Mouse (Mus musculus): Measurements from ENCODE around the gene Vps51. TPM values are rescaled to one million over a fixed set of nuclear protein-coding genes. Genes with fewer than 3 reads are reported as not detected.

Gene Vps51
- polyA plus RNA-seq, 1 experiment, result 83.7 TPM

DNA sequence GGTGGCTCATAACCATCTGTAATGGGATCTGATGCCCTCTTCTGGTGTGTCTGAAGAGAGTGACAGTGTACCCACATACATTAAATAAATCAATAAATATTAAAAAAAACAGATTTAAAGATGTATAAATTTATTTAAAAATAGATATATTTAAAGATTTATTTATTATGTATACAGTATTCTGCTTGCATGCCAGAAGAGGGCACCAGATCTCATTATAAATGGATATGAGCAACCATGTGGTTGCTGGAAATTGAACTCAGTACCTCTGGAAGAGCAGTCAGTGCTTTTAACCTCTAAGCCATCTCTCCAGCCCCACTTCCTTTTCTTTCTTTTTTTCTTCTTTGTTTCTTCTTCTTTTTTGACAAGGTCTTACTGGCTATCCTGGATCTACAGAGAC, 37.0 kb downstream of the Vps51 start:
- H3K4me1 ChIP-seq (ENCODE audit: control insufficient read depth, insufficient read depth, low read length), result peaks cover 3% of the 10 kb centered on the region
- no peak overlapping the region for H3K27ac ChIP-seq (ENCODE audit: insufficient read depth, low read depth, low read length)
- TF ChIP-seq POLR2A (IDR thresholded peaks at IDR 0.05; ENCODE audit: borderline replicate concordance, low read depth, low read length), result no peak
- no peak for TF ChIP-seq CTCF (IDR thresholded peaks at IDR 0.05; ENCODE audit: low read depth, low read length)
- H3K4me3 ChIP-seq (ENCODE audit: insufficient read depth, low read length), result no peak overlapping the region

DNA sequence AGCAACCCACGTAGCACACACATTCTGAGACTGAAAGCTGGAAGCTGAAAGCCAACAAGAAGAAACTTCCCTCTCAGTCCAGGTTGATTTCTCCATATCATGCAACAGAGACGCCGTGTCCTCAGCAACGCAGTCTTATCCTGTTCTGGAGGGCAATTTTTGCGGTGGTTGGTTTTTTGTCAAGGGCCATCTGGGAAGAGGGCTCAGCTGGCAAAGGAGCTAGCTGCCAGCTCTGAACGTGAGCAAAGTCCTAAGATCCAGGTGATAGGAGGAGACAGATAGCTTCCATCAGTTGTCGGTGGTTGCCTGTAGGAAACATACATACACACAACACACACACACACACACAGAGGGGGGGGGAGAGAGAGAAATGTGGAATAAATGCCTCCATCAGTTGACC, 38.7 kb downstream of the Vps51 start:
- TF ChIP-seq CTCF (IDR thresholded peaks at IDR 0.05; ENCODE audit: low read depth, low read length) (no peak), POLR2A (IDR thresholded peaks at IDR 0.05; ENCODE audit: borderline replicate concordance, low read depth, low read length) (no peak)
- Histone ChIP-seq H3K27ac (ENCODE audit: insufficient read depth, low read depth, low read length) (no peak overlapping the region), H3K4me1 (ENCODE audit: control insufficient read depth, insufficient read depth, low read length) (peaks cover 2% of the 10 kb centered on the region), H3K4me3 (ENCODE audit: insufficient read depth, low read length) (no peak overlapping the region)

DNA sequence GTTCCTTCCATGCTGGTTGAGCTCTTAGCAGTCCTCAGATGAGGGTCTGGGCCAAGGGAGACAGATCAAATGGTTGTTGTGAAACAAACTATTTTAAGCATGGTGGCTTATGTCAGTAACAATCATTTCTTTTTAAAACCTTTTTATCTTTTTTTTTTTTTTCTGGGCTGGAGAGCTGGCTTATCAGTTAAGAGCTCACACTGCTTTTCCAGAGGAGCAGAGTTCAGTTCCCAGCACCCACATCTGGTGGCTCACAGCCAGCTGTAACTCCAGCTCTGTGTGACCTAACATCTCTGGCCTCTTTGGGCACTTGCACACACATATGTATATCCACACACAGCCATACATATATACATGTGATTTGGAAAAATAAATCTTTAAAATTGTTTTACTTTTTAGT, 39.3 kb downstream of the Vps51 start:
- no peak for TF ChIP-seq POLR2A (IDR thresholded peaks at IDR 0.05; ENCODE audit: borderline replicate concordance, low read depth, low read length)
- no peak for TF ChIP-seq CTCF (IDR thresholded peaks at IDR 0.05; ENCODE audit: low read depth, low read length)
- no peak overlapping the region for H3K4me3 ChIP-seq (ENCODE audit: insufficient read depth, low read length)
- H3K4me1 ChIP-seq (ENCODE audit: control insufficient read depth, insufficient read depth, low read length), result peaks cover 2% of the 10 kb centered on the region
- H3K27ac ChIP-seq (ENCODE audit: insufficient read depth, low read depth, low read length), result no peak overlapping the region

DNA sequence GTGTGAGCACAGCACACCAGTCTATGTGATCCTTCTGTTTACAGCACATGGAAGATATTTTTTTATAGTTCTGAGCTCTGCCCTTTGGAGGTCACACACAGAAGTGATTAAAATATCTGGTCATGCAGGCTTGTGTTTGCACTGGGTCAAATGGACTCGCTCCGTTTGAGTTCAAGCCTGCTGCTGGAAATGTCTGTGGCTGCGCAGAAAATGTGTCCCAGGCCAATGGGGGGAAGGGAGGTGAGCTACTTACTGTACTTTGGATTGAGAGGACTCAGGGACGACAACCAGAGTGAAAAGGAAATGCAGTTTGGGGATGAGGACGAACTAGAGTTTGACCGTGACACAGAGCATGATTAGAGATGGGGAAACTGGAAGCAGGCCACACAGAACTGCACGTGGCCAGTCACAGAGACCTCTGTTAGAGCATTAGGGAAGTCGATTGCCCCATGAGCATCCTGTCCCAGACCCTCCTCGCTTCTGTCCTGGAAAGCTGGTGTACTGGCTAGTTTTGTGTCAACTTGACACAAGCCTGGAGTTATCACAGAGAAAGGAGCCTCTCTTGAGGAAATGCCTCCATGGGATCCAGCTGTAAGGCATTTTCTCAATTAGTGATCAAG, 41.0 kb downstream of the Vps51 start:
- no peak overlapping the region for H3K4me3 ChIP-seq (ENCODE audit: insufficient read depth, low read length)

DNA sequence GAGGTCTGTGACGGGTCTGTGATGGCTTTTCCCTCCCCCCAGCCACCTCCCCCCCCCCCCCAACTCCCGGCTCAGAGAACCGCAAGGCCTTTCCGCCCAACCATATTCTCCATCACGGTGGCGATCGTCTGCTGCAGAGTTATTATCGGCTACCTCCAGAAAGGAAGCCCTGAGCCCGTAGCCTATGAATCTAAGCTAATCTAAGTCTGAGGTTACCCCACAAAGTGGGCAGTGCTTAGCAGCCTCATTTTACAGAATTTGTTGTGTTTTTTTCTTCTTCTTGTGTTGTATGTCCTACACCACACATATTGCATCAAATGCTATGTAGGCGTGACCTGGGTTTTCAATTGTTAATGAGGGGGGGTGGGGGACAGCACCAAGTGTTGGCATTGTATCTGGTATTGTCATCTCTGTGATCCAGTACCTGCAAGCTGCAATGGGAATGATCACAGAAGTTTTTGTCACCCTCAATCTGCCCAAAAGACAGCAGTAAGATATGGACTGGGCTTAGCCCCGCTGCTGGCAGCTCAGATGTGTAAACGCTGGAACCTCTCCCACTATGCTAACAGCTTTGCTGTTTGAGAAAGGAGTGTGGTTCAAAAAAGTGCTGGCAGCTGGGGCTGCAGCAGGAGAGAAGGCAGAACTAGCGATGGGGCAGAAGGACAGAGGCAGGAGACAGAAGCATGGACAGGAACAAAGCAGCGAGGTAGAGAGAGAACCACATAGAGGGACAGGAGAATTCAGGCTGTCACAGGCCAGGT, 46.3 kb downstream of the Vps51 start:
- H3K4me3 ChIP-seq (ENCODE audit: insufficient read depth, low read length), result no peak overlapping the region
- TF ChIP-seq CTCF (IDR thresholded peaks at IDR 0.05; ENCODE audit: low read depth, low read length) (no peak), POLR2A (IDR thresholded peaks at IDR 0.05; ENCODE audit: borderline replicate concordance, low read depth, low read length) (no peak)
- no peaks in the 10 kb centered on the region for H3K4me1 ChIP-seq (ENCODE audit: control insufficient read depth, insufficient read depth, low read length)
- H3K27ac ChIP-seq (ENCODE audit: insufficient read depth, low read depth, low read length), result no peak overlapping the region

More for the DNA sequence above, 41.0 kb downstream of the Vps51 start:
- no peak overlapping the region for H3K27ac ChIP-seq (ENCODE audit: insufficient read depth, low read depth, low read length)
- no peak for TF ChIP-seq POLR2A (IDR thresholded peaks at IDR 0.05; ENCODE audit: borderline replicate concordance, low read depth, low read length)
- TF ChIP-seq CTCF (IDR thresholded peaks at IDR 0.05; ENCODE audit: low read depth, low read length), result no peak
- peaks cover 2% of the 10 kb centered on the region for H3K4me1 ChIP-seq (ENCODE audit: control insufficient read depth, insufficient read depth, low read length)

DNA sequence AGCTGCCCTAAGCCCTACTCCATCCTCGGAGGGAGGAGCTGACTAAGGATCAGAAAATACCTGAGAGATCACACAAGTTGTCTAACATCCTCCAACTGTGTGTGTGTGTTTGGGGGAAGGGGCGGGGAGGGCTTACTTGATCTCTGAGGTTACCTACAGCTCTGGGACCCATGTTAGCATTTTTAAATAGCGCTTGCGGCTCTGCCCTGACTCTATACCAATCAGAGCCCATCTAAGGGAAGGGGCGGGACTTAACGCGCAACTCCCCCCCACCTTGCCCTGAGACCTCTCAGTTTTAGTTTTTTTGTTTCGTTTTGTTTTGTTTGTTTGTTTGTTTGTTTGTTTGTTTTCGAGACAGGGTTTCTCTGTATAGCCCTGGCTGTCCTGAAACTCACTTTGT, 47.6 kb downstream of the Vps51 start:
- no peaks in the 10 kb centered on the region for H3K4me1 ChIP-seq (ENCODE audit: control insufficient read depth, insufficient read depth, low read length)
- H3K4me3 ChIP-seq (ENCODE audit: insufficient read depth, low read length), result no peak overlapping the region
- TF ChIP-seq CTCF (IDR thresholded peaks at IDR 0.05; ENCODE audit: low read depth, low read length) (no peak), POLR2A (IDR thresholded peaks at IDR 0.05; ENCODE audit: borderline replicate concordance, low read depth, low read length) (no peak)
- no peak overlapping the region for H3K27ac ChIP-seq (ENCODE audit: insufficient read depth, low read depth, low read length)

DNA sequence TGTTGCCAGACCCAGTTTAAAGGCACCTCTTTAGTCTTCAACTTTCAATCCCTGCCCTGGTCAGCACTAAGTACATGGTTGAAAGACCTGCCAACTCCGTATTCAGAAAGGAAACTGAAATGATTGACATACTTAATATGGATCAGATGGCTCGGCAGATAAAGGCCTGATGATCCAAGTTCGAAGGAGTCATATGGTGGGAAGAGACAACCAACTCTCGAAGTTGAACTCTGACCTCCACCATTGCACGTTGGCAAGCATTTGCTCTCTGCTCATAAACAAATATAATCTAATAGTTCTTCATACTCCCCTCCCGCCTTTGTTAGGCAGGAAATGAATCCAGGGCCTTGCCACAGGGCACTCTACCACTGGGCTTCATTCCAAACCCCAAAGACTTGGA, 48.0 kb downstream of the Vps51 start:
- TF ChIP-seq POLR2A (IDR thresholded peaks at IDR 0.05; ENCODE audit: borderline replicate concordance, low read depth, low read length) (no peak), CTCF (IDR thresholded peaks at IDR 0.05; ENCODE audit: low read depth, low read length) (no peak)
- no peak overlapping the region for H3K4me3 ChIP-seq (ENCODE audit: insufficient read depth, low read length)
- no peak overlapping the region for H3K27ac ChIP-seq (ENCODE audit: insufficient read depth, low read depth, low read length)
- H3K4me1 ChIP-seq (ENCODE audit: control insufficient read depth, insufficient read depth, low read length), result no peaks in the 10 kb centered on the region

DNA sequence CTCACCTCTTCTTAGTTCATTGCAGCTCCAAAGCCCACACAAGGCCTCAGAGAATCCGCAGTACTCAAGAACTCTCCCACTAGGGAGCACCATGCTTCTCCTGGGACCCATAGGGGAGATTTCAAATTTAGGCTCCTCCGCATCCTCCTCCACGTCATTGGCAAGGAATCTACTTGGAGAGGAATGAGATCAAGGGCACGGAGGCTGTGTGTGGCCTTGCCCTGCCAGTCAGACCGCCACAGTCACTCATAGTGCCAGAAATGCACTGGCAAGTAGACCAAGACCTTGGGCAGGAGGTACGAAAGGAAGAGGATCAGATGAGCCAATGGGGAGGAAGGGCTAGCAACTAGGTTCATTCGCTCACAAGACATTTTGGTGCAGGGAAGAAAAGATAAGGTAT, 53.1 kb downstream of the Vps51 start:
- TF ChIP-seq CTCF (IDR thresholded peaks at IDR 0.05; ENCODE audit: low read depth, low read length), result no peak
- no peak for TF ChIP-seq POLR2A (IDR thresholded peaks at IDR 0.05; ENCODE audit: borderline replicate concordance, low read depth, low read length)
- no peak overlapping the region for H3K4me3 ChIP-seq (ENCODE audit: insufficient read depth, low read length)
- H3K4me1 ChIP-seq (ENCODE audit: control insufficient read depth, insufficient read depth, low read length), result peaks cover 8% of the 10 kb centered on the region
- H3K27ac ChIP-seq (ENCODE audit: insufficient read depth, low read depth, low read length), result no peak overlapping the region

DNA sequence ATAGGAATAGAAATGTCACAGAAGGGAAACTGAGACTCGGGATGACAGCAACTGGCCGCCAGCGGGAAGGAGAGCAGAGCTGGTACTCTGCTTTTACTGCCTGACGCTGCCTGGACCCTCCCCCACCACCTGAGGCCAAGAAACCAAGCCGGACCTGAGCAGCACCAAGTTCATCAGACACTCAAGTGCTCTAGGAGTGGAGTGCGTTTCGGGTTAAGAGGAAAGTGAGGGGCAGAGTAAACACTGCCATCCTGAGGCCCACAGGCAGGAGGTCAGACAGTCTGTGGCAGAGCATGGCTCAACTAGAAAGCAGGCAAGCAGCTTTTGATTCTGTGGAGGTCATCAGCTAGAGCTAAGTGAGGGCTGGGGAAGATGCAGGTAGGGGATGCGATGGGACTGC, 54.0 kb downstream of the Vps51 start:
- no peak overlapping the region for H3K27ac ChIP-seq (ENCODE audit: insufficient read depth, low read depth, low read length)
- TF ChIP-seq CTCF (IDR thresholded peaks at IDR 0.05; ENCODE audit: low read depth, low read length) (no peak), POLR2A (IDR thresholded peaks at IDR 0.05; ENCODE audit: borderline replicate concordance, low read depth, low read length) (no peak)
- H3K4me1 ChIP-seq (ENCODE audit: control insufficient read depth, insufficient read depth, low read length), result peaks cover 8% of the 10 kb centered on the region
- no peak overlapping the region for H3K4me3 ChIP-seq (ENCODE audit: insufficient read depth, low read length)

DNA sequence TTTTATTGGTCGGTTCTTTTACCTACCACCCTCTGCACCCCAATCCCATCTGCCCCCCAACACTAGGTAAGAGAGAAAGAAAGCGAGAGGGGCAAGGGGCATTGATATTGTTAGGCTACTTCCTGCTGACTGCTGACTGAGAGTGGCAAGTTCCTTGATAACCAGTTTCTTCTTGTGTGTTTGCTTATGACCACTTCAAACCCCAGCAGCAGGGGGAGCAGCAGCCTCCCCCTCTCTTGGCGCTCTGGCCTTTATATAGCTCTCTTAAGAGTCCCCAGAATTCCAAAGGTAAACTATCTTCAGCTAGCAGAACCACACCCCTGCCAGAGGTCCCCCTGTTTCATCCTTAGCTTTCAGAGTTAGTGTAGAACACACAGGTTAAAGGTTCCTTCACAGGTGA, 56.8 kb downstream of the Vps51 start:
- TF ChIP-seq POLR2A (IDR thresholded peaks at IDR 0.05; ENCODE audit: borderline replicate concordance, low read depth, low read length) (no peak), CTCF (IDR thresholded peaks at IDR 0.05; ENCODE audit: low read depth, low read length) (no peak)
- Histone ChIP-seq H3K4me1 (ENCODE audit: control insufficient read depth, insufficient read depth, low read length) (peaks cover 11% of the 10 kb centered on the region), H3K27ac (ENCODE audit: insufficient read depth, low read depth, low read length) (no peak overlapping the region)

More for the DNA sequence above, 56.8 kb downstream of the Vps51 start:
- no peak overlapping the region for H3K4me3 ChIP-seq (ENCODE audit: insufficient read depth, low read length)
